9 mouse cellular contexts compared by ENCODE assay signal in genomic region chr19:36477151-36477550, GRCm38 (mm10).
DNase-seq lines count a peak whose midpoint lies in the region; ATAC-seq and TF ChIP-seq lines count a peak whose summit lies in the region.
"Had no signal": no experiment of that assay in that cellular context is flagged by ENCODE, and none has a peak within 500 bp of the region (broad histone marks: within the 10 kb centered on the region; RNA-seq: fewer than 3 reads in every experiment).

No protein-coding gene starts in this region.

- no peak overlapping the region for H3K4me3 ChIP-seq in heart, embryonic 16.5 days (ENCODE audit: low read length)
- H3K4me3 ChIP-seq in MEL (ENCODE audit: control insufficient read depth in 1 of 2, insufficient read depth in 1 of 2, low read depth in 2 of 2, low read length in 2 of 2) = no peak overlapping the region; a peak in 1 of 4 replicates
- no peak overlapping the region for H3K4me3 ChIP-seq in embryonic facial prominence, embryonic 13.5 days
- H3K4me3 ChIP-seq in olfactory bulb, adult 2 months (ENCODE audit: insufficient read depth, low read depth, low read length) = peak overlapping the region; percentile 4; the same call in 1 of the 2 replicates
- H3K4me3 ChIP-seq: erythroblast, embryonic 14.5 days had no signal

- no peak for TF ChIP-seq RAD21 in MEL (IDR thresholded peaks at IDR 0.05; ENCODE audit: low read depth, low read length)

- peaks cover 6% of the 10 kb centered on the region; the same call in 1 of the 2 replicates for H3K4me1 ChIP-seq in heart, embryonic 16.5 days (ENCODE audit: control insufficient read depth, insufficient read depth, low read length)
- peaks cover 5 to 14% of the 10 kb centered on the region in 2 experiments; a peak in 3 of 4 replicates for H3K4me1 ChIP-seq in MEL (ENCODE audit: control insufficient read depth in 1 of 2, insufficient read depth in 2 of 2, low read length in 2 of 2)
- H3K4me1 ChIP-seq in embryonic facial prominence, embryonic 13.5 days = peaks cover 8% of the 10 kb centered on the region; the same call in 1 of the 2 replicates
- H3K4me1 ChIP-seq in olfactory bulb, adult 2 months (ENCODE audit: control insufficient read depth, insufficient read depth, low read length) = peaks cover 13% of the 10 kb centered on the region

- WGBS in heart, embryonic 16.5 days = 40% methylated on average over 9 of the region's 9 CpGs
- 48% methylated on average over 9 of the region's 9 CpGs for WGBS in embryonic facial prominence, embryonic 13.5 days
- 14% methylated on average over 9 of the region's 9 CpGs for WGBS in olfactory bulb, adult 2 months

- TF ChIP-seq POLR2A in MEL (IDR thresholded peaks at IDR 0.05; ENCODE audit: control insufficient read depth in 1 of 2, insufficient read depth in 1 of 2, low read depth in 1 of 2, low read length in 2 of 2, poor library complexity in 1 of 2) = no peak
- no peak for TF ChIP-seq POLR2A in olfactory bulb, adult 2 months (IDR thresholded peaks at IDR 0.05; ENCODE audit: insufficient read depth, low read depth, low read length)

- H3K27me3 ChIP-seq in heart, embryonic 16.5 days (ENCODE audit: control insufficient read depth, insufficient read depth, low read length) = no peaks in the 10 kb centered on the region
- no peaks in the 10 kb centered on the region for H3K27me3 ChIP-seq in MEL (ENCODE audit: control insufficient read depth in 1 of 2, insufficient read depth in 2 of 2, low read length in 2 of 2)
- H3K27me3 ChIP-seq in embryonic facial prominence, embryonic 13.5 days = no peaks in the 10 kb centered on the region

- no peaks in the 10 kb centered on the region for H3K79me2 ChIP-seq in MEL (ENCODE audit: control insufficient read depth, insufficient read depth, low read length, poor library complexity)

- no peaks in the 10 kb centered on the region for H3K9me3 ChIP-seq in heart, embryonic 16.5 days (replicated peaks; ENCODE audit: control insufficient read depth, low read length)
- no peaks in the 10 kb centered on the region for H3K9me3 ChIP-seq in MEL (replicated peaks; ENCODE audit: insufficient read depth, low read length)
- H3K9me3 ChIP-seq in embryonic facial prominence, embryonic 13.5 days = no peaks in the 10 kb centered on the region

- peak overlapping the region; percentile 57 for H3K4me2 ChIP-seq in heart, embryonic 16.5 days (ENCODE audit: low read depth, low read length)
- H3K4me2 ChIP-seq in embryonic facial prominence, embryonic 13.5 days = peak overlapping the region; percentile 24; the same call in 1 of the 2 replicates

- peak overlapping the region; percentile 29; the same call in 1 of the 2 replicates for H3K27ac ChIP-seq in heart, embryonic 16.5 days (ENCODE audit: low read length)
- peak overlapping the region; percentile 78 for H3K27ac ChIP-seq in MEL (ENCODE audit: control insufficient read depth, low read depth, low read length)
- no peak overlapping the region for H3K27ac ChIP-seq in embryonic facial prominence, embryonic 13.5 days
- H3K27ac ChIP-seq in olfactory bulb, adult 2 months (ENCODE audit: insufficient read depth, low read depth, low read length) = no peak overlapping the region

- no peak for DNase-seq in heart, postnatal 36 days
- peak; percentile 13 for DNase-seq in MEL (ENCODE audit: low read depth, low spot score)
- no peak for DNase-seq in cerebellum, postnatal 14 days
- no peak for DNase-seq in ovary, adult 18-20 months (ENCODE audit: low spot score)
- DNase-seq: kidney, postnatal 10 days had no signal

- H3K9ac ChIP-seq in heart, embryonic 16.5 days (ENCODE audit: low read length) = no peak overlapping the region
- H3K9ac ChIP-seq in MEL (ENCODE audit: control insufficient read depth, low read depth, low read length, poor library complexity, severe bottlenecking) = peak overlapping the region; percentile 50; the same call in 1 of the 2 replicates
- H3K9ac ChIP-seq in embryonic facial prominence, embryonic 13.5 days = no peak overlapping the region

- no peaks in the 10 kb centered on the region for H3K36me3 ChIP-seq in heart, embryonic 16.5 days (ENCODE audit: control insufficient read depth, insufficient read depth)
- H3K36me3 ChIP-seq in MEL (ENCODE audit: control insufficient read depth in 1 of 2, insufficient read depth in 2 of 2, low read length in 2 of 2) = peaks cover 0 to 16% of the 10 kb centered on the region in 2 experiments; a peak in 2 of 4 replicates
- no peaks in the 10 kb centered on the region for H3K36me3 ChIP-seq in embryonic facial prominence, embryonic 13.5 days

- TF ChIP-seq CTCF in MEL (IDR thresholded peaks at IDR 0.05 in 2 of 3, conservative IDR thresholded peaks at IDR 0.05 in 1 of 3; ENCODE audit: control insufficient read depth in 1 of 3, insufficient read depth in 1 of 3, low read depth in 2 of 3, low read length in 3 of 3, poor library complexity in 1 of 3, severe bottlenecking in 1 of 3) = no peak
- no peak for TF ChIP-seq CTCF in olfactory bulb, adult 2 months (IDR thresholded peaks at IDR 0.05; ENCODE audit: insufficient read depth, low read depth, low read length)

- ATAC-seq in heart, embryonic 16.5 days (replicated peaks; ENCODE audit: extremely low read depth, insufficient read depth, low FRiP score) = no peak
- ATAC-seq in embryonic facial prominence, embryonic 13.5 days (ENCODE audit: insufficient number of reproducible peaks, insufficient read depth, low FRiP score, low TSS enrichment, low read depth) = no peak

- TF ChIP-seq EP300 in MEL (IDR thresholded peaks at IDR 0.05; ENCODE audit: low read depth in 1 of 2, low read length in 2 of 2) = no peak; a peak in 1 of 4 replicates

- intact Hi-C loops in heart, postnatal 36 days (cut with DNase I) = loop anchor here (10.0 kb wide), 1 partner anchor 448 kb away; the partner anchor contains the start of gene Btaf1

TF ChIP-seq in MEL, 35 proteins besides CTCF, POLR2A, EP300 and RAD21:
- TF ChIP-seq ZC3H11A (IDR thresholded peaks at IDR 0.05; ENCODE audit: low read depth, low read length) = no peak
- TF ChIP-seq TAL1 (IDR thresholded peaks at IDR 0.05; ENCODE audit: low read length) = no peak
- no peak for TF ChIP-seq POLR2AphosphoS5 (IDR thresholded peaks at IDR 0.05; ENCODE audit: borderline replicate concordance, low read depth, low read length)
- no peak for TF ChIP-seq MEF2A (IDR thresholded peaks at IDR 0.05; ENCODE audit: extremely low read depth, insufficient replicate concordance, low read depth, low read length, poor library complexity, severe bottlenecking)
- TF ChIP-seq MAZ (IDR thresholded peaks at IDR 0.05; ENCODE audit: low read depth, low read length) = no peak
- TF ChIP-seq KAT2A (conservative IDR thresholded peaks at IDR 0.05; ENCODE audit: low read depth, low read length) = no peak

Comparison
In these comparisons a context has a peak if more than half of its experiments do, and no peak if none do; other contexts are left out.
1. H3K27ac ChIP-seq: peak in heart, embryonic 16.5 days (single experiment) and MEL (single experiment); none in embryonic facial prominence, embryonic 13.5 days (single experiment) and olfactory bulb, adult 2 months (single experiment).